Mouse (Mus musculus) frontal cortex, postnatal 10 days (tissue): ENCODE data around the gene Bcat2.

ENCODE experiments used
- DNase-seq, 2 experiments: peaks; one replicate each; pipeline ENCODE4 v3.0.0; 2022; ENCODE audit warnings: low spot score in 2 of 2, mixed read lengths in 1 of 2

Bcat2 gene

DNA sequence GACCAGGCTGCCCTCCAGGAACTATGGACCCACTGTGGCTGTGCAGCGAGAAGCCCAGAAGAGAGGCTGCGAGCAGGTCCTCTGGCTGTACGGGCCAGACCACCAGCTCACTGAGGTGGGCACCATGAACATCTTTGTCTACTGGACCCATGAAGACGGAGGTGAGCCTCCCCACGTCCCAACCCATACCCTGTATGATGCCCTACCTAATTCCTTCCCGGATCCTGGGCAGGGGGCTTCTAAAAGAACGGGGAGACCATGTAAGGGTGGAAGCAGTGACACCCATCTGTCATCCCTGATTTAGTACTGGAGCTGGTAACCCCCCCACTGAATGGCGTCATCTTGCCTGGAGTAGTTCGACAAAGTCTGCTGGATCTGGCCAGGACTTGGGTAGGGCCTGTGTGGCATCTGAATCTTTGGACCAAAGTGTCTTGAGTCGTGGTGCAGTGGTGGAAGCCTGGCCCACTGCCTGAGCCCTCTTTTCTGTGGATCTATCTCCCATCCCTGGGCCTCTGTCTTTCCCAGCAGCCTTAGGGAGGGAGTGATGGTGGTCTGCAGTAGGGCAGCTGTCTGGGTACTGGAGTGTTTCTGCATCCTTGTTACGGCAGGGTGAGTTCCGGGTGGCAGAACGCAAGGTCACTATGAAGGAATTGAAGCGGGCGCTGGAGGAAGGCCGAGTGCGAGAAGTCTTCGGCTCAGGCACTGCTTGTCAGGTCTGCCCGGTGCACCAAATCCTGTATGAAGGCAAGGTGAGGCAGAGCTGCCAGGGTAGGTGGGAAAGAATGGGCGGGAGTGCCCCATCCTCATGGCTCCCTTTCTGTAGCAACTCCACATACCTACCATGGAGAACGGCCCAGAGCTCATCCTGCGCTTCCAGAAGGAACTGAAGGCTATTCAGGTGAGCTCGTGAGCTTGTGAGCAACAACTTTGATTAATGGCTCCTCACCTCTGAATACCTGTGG is 18.0 kb downstream of the Bcat2 start:
- DNase-seq = no peak

DNA sequence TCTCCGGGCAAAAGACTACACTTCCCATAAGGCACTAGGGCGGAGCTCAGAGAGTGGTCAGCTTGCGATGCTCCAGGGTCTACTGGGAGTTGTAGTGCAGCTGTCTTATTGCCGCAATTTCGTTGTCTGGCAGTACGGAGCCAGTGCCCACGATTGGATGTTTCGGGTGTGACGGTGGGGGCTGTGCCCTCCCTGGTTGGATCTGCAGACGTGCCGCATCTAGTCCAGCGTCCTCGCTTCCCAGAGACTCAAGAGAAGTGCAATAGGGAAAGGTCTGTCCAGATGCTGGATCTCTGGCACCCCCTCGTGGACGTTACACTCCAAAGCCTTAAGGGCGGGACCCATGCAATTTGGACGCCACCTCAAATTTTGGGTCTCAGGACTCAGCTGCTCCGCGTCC is 19.2 kb downstream of the Bcat2 start:
- DNase-seq = peak; percentile 95 to 98

DNA sequence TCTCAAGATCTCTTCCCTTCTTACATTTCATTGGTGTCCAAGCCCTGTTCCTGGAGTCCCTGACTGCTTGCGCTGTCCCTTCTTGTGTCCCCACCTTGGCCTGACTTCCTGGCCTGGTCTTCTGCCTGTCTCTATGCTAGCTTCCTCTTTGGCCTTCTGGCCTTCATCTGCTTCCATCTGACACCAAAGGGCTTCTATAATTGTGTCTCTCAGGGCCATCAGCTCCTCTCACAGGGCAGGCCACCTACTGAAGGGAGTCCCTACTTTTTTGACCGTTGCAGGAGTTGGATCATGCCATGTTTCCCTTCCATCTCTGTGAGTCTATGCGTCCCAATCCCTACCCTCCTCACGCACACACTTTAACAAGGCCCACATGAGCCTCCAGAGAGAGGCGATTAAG is 19.9 kb downstream of the Bcat2 start:
- DNase-seq = no peak

DNA sequence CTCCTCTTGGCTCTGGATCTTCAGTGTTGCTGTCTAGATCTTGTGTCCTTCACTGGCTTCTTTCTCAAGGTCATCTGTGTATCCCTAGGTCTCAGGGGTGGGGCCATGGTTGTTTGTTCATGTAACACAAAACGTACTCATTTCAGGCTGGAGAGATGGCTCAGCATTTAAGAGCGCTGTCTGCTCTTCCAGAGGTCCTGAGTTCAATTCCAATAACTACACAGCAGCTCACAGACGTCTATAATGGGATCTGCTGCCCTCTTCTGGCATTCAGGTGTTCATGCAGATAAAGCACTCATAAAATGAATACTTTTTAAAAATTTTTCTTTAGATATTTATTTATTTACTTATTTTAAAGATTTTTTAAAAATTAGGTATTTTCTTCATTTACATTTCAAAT is 20.9 kb downstream of the Bcat2 start:
- no peak for DNase-seq

DNA sequence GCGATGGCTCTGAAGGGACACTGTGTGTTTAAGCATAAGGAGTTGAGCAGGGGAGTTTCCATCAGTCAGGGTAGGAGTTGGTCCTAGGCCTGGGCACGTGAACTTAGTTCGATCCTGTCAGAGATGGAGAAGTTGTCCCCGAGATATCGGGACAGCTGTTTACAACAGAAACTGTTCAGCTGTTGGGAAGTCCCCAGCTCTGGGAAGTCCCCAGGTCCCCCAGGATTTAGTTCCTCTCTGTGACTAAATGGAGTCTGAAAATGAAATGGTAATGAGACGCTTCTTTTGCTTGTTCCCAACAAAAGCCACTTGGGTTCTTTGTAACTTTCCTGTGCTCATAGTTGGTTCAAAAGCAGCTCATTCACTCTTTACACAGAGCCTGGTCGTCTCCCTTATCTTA is 21.9 kb downstream of the Bcat2 start:
- no peak for DNase-seq

DNA sequence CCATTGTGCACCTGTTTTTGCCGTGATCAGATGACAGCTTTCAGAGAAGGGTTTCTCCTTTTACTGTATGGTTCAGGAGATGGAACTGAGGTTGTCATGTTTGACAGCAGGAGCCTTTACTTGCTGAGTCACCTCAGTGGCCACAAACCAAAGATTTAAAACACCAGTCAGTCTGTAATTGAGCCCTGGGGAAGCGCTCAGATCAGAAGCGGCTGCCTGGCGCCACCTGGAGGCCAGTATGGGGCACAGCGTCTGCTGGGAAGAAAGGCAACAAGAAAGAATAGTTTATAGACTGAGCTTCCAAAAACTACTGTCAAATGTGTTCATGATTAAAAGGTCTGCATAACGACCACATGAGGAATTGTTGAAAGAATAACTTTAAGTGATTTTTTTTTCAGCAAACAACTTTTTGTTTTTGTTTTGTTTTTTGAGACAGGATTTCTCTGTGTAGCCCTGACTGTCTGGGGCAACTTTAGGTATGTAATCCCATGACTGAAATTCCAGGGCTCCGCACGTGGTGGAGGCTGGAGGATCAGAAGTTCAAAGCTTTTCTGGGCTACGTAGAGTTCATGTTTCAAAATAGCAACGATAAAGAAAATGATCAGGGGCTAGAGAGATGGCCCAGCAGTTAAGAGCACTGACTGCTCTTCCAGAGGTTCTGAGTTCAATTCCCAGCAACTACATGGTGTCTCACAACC is 23.3 kb downstream of the Bcat2 start:
- DNase-seq = peak in 1 of 2 experiments; percentile 71

DNA sequence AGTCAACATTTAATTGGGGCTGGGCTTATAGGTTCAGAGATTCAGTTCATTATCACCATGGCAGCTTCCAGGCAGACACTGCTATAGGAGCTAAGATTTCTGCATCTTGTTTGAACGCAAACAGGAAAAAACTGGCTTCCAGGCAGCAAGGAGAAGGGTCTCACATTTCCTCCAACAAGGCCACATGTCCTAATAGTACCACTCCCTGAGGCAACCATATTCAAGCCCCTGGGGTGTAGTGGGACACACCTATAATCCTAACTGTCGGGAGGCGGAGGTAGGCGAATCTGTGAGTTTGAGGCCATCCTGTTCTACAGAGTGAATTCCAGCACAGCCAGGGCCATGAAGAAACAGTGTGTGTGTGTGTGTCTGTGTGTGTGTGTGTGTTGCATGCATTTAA is 25.2 kb downstream of the Bcat2 start:
- no peak for DNase-seq

DNA sequence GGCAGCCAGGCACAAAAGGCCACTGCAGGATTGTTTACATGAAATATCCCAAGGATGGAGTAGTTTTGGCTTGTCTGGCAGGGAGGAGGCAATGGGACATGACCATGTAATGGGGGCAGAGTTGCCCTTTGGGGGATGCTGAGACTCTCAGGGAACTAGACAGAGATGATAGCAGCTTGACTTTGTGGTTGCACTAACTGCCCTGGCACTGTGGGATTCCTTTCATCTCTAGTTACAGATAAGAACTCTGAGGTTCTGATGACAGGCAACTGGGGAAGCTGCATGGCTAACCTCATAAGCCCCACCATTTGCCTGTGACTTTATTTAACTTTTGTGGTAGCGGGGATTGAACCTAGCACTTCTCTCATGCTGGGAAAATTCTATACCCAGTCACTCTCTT is 26.2 kb downstream of the Bcat2 start:
- no peak for DNase-seq

DNA sequence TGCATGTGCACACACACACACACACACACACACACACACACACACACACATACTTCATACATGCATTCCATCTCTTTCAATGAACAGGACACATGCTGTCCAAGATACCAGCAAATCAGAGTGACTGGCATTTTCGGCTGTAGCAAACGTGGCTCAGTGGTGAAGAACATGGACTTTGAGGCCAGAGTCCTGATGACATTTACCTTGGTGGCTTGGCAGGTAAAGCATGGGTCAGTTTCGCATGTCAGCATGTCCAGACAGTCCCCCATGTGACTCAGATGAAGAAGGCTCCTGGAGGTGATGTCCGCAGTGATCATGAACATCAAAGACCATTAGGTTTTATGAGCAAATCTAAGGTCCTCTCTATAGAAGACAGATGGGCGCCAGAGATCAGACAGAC is 27.1 kb downstream of the Bcat2 start:
- no peak for DNase-seq

DNA sequence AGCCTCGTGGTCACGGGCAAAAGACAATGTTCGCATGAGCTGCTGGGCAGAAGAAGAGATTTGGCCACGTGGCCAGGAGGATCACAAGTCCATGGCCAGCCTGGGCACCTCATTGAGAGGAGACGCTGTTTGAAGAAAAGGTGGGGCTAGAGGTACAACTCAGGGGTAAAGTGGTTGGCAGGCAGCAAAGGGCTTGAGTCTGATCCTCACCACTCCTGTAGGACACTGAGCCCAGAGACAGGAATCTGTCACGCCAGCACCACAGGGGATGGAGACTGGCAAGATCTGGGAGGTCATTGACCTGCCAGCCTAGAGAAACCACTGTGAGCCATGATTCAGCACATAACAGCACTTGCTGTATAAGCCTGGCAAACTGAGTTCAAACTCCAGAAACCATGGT is 27.6 kb downstream of the Bcat2 start:
- no peak for DNase-seq

DNA sequence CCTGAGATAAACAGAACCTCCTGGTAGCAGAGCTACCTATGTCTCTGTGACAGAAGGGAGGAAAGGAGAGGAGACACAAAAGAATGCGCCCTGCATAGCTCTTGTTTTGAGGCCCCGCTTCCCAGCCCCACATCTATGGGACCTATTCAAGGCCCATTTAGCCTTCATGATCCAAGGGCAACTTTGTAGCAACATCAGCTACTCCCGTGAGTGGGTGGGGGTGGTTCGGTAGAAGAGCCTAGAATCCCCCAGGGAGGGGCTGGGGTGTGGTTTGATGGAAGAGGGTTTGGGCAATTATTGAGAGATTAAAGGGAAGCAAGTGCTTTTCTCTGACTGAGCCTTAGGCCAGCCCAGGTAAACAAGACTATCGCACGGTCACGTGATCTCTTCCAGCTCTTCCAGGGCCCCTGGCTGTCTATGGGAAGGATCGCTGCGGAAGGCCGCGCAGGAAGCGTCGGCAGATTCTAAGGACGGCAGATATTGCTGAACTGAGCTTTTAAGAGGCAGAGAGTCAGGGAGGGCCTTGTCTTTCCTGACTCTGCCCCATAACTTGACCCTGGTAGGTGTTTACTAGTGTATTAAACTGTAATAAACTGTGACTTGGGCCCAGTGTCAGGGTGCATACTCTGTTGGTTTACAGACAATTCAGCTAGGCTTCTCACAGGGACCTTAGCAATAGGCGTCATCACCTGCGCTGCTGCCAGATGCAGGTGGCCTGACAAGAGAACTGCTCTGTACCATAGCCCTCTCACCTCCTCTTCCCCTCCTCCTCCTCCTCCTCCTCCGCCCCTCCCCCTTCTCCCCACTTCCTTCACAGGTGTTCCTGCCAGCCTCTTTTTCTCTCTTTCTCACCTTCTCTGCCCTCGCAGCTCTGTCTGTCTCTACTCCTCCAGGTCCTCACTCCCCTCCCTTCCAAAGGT is 29.3 kb downstream of the Bcat2 start:
- DNase-seq = no peak

DNA sequence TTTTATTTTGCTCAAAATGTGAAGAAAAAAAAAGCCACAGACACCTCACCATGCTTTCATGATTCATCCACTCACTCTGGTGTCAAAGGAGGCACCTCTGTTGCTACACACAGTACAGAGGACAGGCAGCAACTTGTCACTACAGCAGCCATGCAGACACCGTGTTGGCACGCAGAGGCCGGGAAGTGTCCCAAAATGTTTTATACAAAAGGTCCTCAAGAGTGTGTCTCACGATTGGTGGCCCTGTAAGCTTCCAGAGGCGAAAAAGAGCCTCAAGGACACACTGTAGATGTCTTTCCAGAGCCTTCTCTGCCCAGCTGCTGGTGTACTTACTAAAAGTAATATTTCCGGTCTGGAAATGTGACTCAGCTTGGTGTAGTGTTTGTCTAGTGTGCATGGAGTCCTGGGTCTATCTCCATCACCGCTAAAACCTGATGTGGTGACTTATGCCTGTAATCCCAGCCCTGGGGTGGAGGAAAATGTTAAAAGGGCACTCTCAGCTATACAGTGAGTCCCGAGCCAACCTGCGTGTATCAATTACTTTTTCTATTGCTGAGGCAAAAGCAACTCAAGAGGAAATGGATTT is 35.8 kb downstream of the Bcat2 start:
- DNase-seq = no peak

DNA sequence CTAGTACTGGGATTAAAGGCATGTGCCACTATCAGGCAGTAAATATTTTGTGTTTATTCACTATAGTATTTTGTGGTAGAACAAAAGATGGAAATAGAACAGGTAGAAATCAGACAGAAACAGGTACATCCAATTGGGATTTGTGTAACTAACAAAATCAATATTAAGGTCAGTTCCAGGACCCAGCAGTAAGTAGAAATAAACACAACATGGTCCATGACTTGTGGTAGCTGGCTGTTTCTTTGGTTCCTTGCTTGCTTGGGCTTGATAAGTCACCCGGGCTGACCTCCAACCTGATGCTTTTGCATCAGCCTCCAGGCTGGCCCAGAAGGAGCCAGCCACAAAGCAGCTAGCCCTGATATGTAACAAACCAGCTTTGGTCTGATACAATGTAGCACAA is 39.6 kb downstream of the Bcat2 start:
- no peak for DNase-seq

DNA sequence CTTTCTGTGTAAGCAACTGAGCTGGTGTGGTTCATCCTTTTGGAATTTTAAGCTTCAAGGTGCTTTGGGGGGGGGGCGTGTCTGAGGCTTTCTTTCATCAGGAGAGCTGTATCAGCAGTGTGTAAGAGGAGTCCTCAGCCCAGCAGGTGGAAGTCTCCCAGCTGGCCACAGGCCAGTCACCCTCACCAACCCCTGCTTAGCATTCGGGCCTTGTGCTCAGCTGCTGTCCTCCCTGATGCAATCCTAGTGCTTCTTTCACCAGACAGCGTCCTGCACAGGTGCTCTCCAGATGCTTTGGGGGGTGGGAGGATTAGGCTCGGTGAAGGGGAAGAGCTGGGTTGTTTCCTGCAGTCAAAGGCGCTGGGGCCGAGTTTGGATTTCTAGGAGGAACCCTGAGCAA is 46.3 kb downstream of the Bcat2 start:
- no peak for DNase-seq

DNA sequence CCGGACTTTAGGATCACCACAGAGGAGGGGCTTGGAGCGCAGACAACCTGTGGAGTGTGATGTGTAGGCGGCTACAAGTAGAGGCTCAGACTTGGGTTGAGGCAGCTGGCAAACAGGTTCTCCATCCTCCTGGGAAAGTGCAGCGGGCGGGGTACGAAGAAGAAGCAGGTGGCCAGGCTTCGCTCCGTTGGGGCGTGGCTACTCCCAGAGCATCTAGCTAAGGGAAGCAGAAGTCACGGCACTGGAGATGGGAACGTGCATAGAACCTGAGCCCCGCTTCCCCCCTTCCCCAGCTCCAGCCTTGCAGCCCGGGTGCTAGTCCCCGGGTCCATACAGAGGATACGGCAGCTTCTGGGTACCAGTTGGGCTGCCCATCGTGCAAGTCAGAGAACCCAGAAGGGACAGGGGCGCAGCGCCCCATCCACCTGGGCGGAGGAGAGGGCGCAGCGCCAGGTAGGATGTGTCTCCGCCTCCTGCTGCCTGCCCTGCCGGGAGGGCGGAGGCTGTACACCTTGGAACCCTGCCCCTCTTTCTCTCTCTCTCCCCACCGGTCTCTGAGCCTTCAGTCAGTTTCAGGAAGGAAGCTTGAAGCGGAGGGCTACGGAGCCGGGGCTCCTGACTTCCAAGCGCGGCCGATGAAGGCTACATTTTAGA is 47.2 kb downstream of the Bcat2 start, which contains the start of gene Fut1:
Fut1 (plus strand) TSS at position 248 of the 654 bp plus-strand sequence.
- no peak for DNase-seq

DNA sequence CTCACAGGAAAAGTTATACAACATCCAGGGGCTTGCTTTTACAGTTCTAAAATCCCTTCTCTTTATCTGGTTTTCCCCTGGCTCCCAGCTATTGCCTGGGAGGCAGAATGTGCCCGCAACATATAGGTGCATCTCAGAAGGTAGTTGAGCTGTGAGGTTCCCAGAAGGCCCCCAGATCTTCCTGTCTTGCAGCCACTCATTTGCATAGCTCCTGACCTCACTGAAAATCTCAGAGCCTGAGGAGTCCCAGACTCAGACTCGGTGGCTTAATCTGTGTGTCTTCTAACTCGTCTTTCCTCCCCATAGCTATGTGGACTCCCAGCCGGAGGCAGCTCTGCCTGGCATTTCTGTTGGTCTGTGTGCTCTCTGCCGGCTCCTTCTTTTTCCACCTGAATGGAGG is 48.4 kb downstream of the Bcat2 start:
- no peak for DNase-seq

DNA sequence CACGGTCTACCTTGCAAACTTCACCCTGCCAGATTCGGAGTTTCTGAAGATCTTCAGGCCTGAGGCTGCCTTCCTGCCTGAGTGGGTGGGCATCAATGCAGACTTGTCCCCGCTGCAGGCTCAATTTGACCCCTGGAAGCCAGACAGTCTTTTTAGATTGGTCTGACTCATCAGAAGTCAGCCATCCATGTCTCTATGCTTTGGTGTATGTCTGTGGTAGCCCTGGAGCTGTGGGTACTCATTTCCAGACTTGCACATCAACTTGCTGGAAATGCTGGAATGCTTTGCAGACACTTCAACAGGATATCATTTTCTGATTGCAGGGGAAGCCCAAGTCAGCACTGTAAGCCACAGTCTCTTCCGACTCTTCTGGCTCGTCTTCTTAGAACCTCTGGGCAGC is 49.6 kb downstream of the Bcat2 start:
- DNase-seq = no peak

DNA sequence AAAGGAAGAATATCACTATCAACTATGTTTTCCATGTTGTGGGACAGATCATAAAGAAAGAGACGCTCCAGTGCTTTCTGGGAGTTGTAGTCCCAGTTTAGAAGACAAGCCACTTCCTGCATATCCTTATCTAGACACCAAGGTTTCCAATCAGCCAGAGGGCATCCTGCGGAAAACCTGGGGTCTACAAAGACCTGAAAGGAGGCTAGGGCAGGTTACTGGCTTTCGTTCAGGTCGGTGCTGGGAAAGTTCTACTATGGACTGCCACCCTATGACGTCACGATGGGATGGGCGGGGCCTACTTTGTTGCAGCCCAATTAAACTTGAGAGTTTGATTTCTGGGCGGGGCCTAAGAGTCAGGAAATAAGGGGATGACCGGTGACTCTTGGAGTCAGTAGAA is 51.5 kb downstream of the Bcat2 start, which contains the start of gene Izumo1:
Izumo1 (plus strand) TSS at position 369 of the 400 bp plus-strand sequence.
- DNase-seq = no peak

DNA sequence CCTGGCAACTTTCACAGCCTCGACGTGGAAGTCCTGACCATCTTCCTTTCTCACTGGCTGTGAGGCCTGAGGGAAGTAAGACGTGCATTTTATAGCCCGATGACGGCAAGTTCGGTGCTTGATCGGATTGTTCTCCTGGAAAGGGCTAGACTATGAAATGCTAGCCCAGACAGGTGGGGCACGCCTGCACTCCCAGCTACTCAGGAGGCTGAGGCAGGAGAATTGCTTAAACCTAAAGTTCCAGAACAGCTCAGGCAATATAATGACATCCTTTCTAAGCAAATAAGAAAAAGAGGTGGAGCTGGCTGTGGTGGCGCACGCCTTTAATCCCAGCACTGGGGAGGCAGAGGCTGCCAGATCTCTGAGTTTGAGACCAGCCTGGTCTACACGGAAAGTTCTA is 53.6 kb downstream of the Bcat2 start:
- DNase-seq = no peak

DNA sequence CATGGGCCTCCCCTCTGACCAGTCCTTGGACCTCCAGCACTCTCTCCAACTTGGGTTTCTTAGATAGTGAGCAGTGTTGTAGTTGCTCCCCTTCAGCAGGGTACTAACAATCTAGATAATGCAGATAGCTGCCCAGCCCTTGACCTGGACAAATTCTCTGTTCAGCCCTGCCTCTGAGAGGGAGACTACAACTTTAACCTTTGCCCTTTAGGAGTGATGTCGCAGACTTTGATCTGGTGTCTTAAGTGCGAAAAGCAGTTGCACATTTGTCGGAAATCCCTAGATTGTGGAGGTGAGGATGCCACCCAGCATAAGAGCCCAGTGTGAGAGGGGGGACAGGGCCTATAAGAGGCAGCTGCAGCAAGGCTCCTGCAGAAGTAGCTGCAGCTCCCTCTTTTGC is 54.8 kb downstream of the Bcat2 start:
- DNase-seq = no peak

DNA sequence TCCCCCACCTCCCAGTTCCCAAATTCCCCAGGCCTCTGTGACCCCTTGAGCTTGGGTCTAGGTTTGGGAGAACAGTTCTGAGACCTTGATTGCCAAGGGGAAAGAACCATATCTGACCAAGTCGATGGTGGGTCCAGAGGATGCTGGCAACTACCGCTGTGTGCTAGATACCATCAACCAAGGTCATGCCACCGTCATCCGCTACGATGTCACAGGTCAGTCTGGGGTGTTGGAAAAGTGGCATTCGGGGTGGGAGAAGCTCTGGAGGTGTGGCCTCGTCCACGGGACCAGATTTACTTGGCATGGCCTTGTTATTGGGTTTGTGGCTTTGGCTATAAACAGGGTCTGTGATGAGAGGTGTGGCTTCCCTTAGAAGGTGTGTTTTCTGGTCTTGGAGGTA is 55.5 kb downstream of the Bcat2 start:
- DNase-seq = no peak
